Mouse (Mus musculus) forebrain, embryonic 14.5 days (tissue): ENCODE results near the gene Rsph6a. TPM values are rescaled to one million over a fixed set of nuclear protein-coding genes. Genes with fewer than 3 reads are reported as not detected.
A peak's percentile ranks its signal among the peaks of the same experiment; 100 is the strongest.
"Not testable (repeated sequence)": the region's sequence is repeated elsewhere in the genome, so short reads cannot be mapped to it uniquely, and the experiment has no call there.

Experiments used
- ATAC-seq: fragments of 200-750 bp; cut with Nextera tagmentation; 2 replicates; pipeline ENCODE4 v1.8.0; 2017; ENCODE audit warnings: mild to moderate bottlenecking, moderate library complexity
- DNase-seq: peaks from one replicate; pipeline ENCODE4 v3.0.0-alpha.2; 2015; ENCODE audit warnings: low spot score
- H3K27ac ChIP-seq: fragments of 300-500 bp; sonication (generic); 2 replicates; pipeline ENCODE4 v1.5.1; 2014; ENCODE audit warnings: low read depth, mild to moderate bottlenecking, control low read depth, low read length, moderate library complexity
- H3K27me3 ChIP-seq: fragments of 300-500 bp; sonication (generic); replicated peaks from 2 replicates; pipeline ENCODE4 v1.6.1; 2014; ENCODE audit warnings: low read length, control low read depth, mixed read lengths; ENCODE audit not compliant: control insufficient read depth, insufficient read depth
- H3K36me3 ChIP-seq: fragments of 300-500 bp; sonication (generic); 2 replicates; pipeline ENCODE4 v1.6.1; 2014; ENCODE audit warnings: low read length, control low read depth; ENCODE audit not compliant: control insufficient read depth, insufficient read depth
- H3K4me1 ChIP-seq: fragments of 300-500 bp; sonication (generic); 2 replicates; pipeline ENCODE4 v1.6.1; 2014; ENCODE audit warnings: antibody characterized with exemption, low read length, control low read depth; ENCODE audit not compliant: control insufficient read depth, insufficient read depth
- H3K4me2 ChIP-seq: fragments of 300-500 bp; sonication (generic); 2 replicates; pipeline ENCODE4 v1.6.1; 2014; ENCODE audit warnings: mild to moderate bottlenecking, control low read depth, low read length
- H3K4me3 ChIP-seq: fragments of 300-500 bp; sonication (generic); 2 replicates; pipeline ENCODE4 v1.5.1; 2014; ENCODE audit warnings: low read depth, low read length, control low read depth
- H3K9ac ChIP-seq: fragments of 300-500 bp; sonication (generic); 2 replicates; pipeline ENCODE4 v1.6.1; 2014; ENCODE audit warnings: mild to moderate bottlenecking, low read length, control low read depth, moderate library complexity
- H3K9me3 ChIP-seq: fragments of 300-500 bp; sonication (generic); replicated peaks from 2 replicates; pipeline ENCODE4 v1.6.1; 2016; ENCODE audit warnings: low read length, control low read depth, mixed read lengths; ENCODE audit not compliant: control insufficient read depth
- WGBS: fragments of 180-500 bp; shearing (Covaris S2); extraction: QIAGEN DNeasy Blood & Tissue Kit; methylation state at CpG from one replicate; pipeline ENCODE4 v1.1.7; 2014; 5-methylcytosine and 5-hydroxymethylcytosine counted together
- polyA plus RNA-seq: library from polyadenylated mRNA; unstranded; fragments of >200 nt; fragmentation: Nextera tagmentation; extraction: Ambion mirVana; gene quantifications from 2 replicates; pipeline ENCODE4 v1.2.1, GENCODE M21; 2014

Gene Rsph6a
- polyA plus RNA-seq, 1 experiment from 2014 or later = not detected

- ATAC-seq (no peak), DNase-seq (no peak)
- Histone ChIP-seq H3K27me3 (peaks cover 13% of the 10 kb centered on the region), H3K9ac (no peak overlapping the region), H3K4me1 (no peaks in the 10 kb centered on the region), H3K9me3 (no peaks in the 10 kb centered on the region), H3K4me3 (no peak overlapping the region), H3K4me2 (no peak overlapping the region), H3K36me3 (no peaks in the 10 kb centered on the region), H3K27ac (no peak overlapping the region)
- WGBS = 50% methylated on average over 3 of the region's 3 CpGs
Observed at GRCm38 (mm10) chr7:19069500-19069899, 15.0 kb downstream of the Rsph6a start.

GRCm38 (mm10) chr7:19071024-19071423, 16.5 kb downstream of the Rsph6a start:
- ATAC-seq, H3K27ac ChIP-seq, H3K36me3 ChIP-seq, H3K4me1 ChIP-seq, H3K4me3 ChIP-seq, DNase-seq, H3K4me2 ChIP-seq, H3K9ac ChIP-seq, H3K27me3 ChIP-seq, H3K9me3 ChIP-seq: not testable (repeated sequence)
- 51% methylated on average over 3 of the region's 3 CpGs for WGBS

- H3K4me3 ChIP-seq = no peak overlapping the region
- no peaks in the 10 kb centered on the region for H3K9me3 ChIP-seq
- no peak overlapping the region for H3K27ac ChIP-seq
- ATAC-seq (no peak), DNase-seq (no peak)
- peaks cover 9% of the 10 kb centered on the region for H3K36me3 ChIP-seq
- no peak overlapping the region for H3K9ac ChIP-seq
- H3K27me3 ChIP-seq = no peaks in the 10 kb centered on the region
- whole genome bisulfite sequencing = 86% methylated on average over 9 of the region's 9 CpGs
- H3K4me1 ChIP-seq = peaks cover 11% of the 10 kb centered on the region
- H3K4me2 ChIP-seq = no peak overlapping the region
Observed at GRCm38 (mm10) chr7:19073504-19073903, 19.0 kb downstream of the Rsph6a start.

GRCm38 (mm10) chr7:19074494-19074893, 20.0 kb downstream of the Rsph6a start:
- 95% methylated on average over 6 of the region's 6 CpGs for WGBS
- ATAC-seq (no peak), DNase-seq (no peak)
- Histone ChIP-seq H3K36me3 (peaks cover 19% of the 10 kb centered on the region), H3K9ac (no peak overlapping the region), H3K9me3 (no peaks in the 10 kb centered on the region), H3K27me3 (no peaks in the 10 kb centered on the region), H3K27ac (no peak overlapping the region), H3K4me3 (no peak overlapping the region), H3K4me2 (no peak overlapping the region), H3K4me1 (peaks cover 11% of the 10 kb centered on the region)

GRCm38 (mm10) chr7:19075231-19075630, 20.7 kb downstream of the Rsph6a start:
- H3K36me3 ChIP-seq = peaks cover 26% of the 10 kb centered on the region
- no peak overlapping the region; the same call in 1 of the 2 replicates for H3K27ac ChIP-seq
- ATAC-seq (no peak), DNase-seq (no peak)
- H3K27me3 ChIP-seq = no peaks in the 10 kb centered on the region
- H3K9me3 ChIP-seq = no peaks in the 10 kb centered on the region
- H3K4me2 ChIP-seq = peak overlapping the region; percentile 58
- H3K4me3 ChIP-seq = peak overlapping the region; percentile 97
- peak overlapping the region; percentile 29; the same call in 1 of the 2 replicates for H3K9ac ChIP-seq
- WGBS = 68% methylated on average over 5 of the region's 5 CpGs
- H3K4me1 ChIP-seq = peaks cover 11% of the 10 kb centered on the region

- H3K27me3 ChIP-seq = no peaks in the 10 kb centered on the region
- WGBS = 2% methylated on average over 64 of the region's 91 CpGs
- peak within 1 kb of the TSS; percentile 78 for H3K27ac ChIP-seq
- peak within 1 kb of the TSS; percentile 97 for H3K4me3 ChIP-seq
- H3K9me3 ChIP-seq = no peaks in the 10 kb centered on the region
- ATAC-seq (peak; percentile 99), DNase-seq (peak; percentile 100)
- peaks cover 34% of the 10 kb centered on the region for H3K36me3 ChIP-seq
- H3K9ac ChIP-seq = peak within 1 kb of the TSS; percentile 98
- peak within 1 kb of the TSS; percentile 91 for H3K4me2 ChIP-seq
- H3K4me1 ChIP-seq = peaks cover 11% of the 10 kb centered on the region
Observed at GRCm38 (mm10) chr7:19075723-19076585, 21.5 kb downstream of the Rsph6a start, which contains the start of gene Dmwd. Dmwd (plus strand) TSS chr7:19076227.

- Histone ChIP-seq H3K9me3 (no peaks in the 10 kb centered on the region), H3K4me1 (peaks cover 11% of the 10 kb centered on the region), H3K4me3 (peak overlapping the region; percentile 97), H3K4me2 (peak overlapping the region; percentile 91), H3K36me3 (peaks cover 40% of the 10 kb centered on the region), H3K9ac (peak overlapping the region; percentile 98), H3K27me3 (no peaks in the 10 kb centered on the region), H3K27ac (peak overlapping the region; percentile 78)
- DNase-seq = no peak
- ATAC-seq = no peak
- WGBS = 0% methylated on average over 22 of the region's 22 CpGs
Observed at GRCm38 (mm10) chr7:19076586-19076991, 22.1 kb downstream of the Rsph6a start.

GRCm38 (mm10) chr7:19077761-19078160, 23.3 kb downstream of the Rsph6a start:
- Histone ChIP-seq H3K4me1 (peaks cover 11% of the 10 kb centered on the region), H3K4me3 (no peak overlapping the region), H3K27me3 (no peaks in the 10 kb centered on the region), H3K36me3 (peaks cover 52% of the 10 kb centered on the region), H3K27ac (no peak overlapping the region), H3K9ac (no peak overlapping the region), H3K4me2 (peak overlapping the region; percentile 91), H3K9me3 (no peaks in the 10 kb centered on the region)
- 84% methylated on average over 14 of the region's 14 CpGs for WGBS
- ATAC-seq = no peak
- DNase-seq = no peak

GRCm38 (mm10) chr7:19078732-19079131, 24.2 kb downstream of the Rsph6a start:
- Histone ChIP-seq H3K9ac (no peak overlapping the region), H3K36me3 (peaks cover 59% of the 10 kb centered on the region)

More at GRCm38 (mm10) chr7:19078732-19079131, 24.2 kb downstream of the Rsph6a start:
- H3K27me3 ChIP-seq = no peaks in the 10 kb centered on the region
- peaks cover 11% of the 10 kb centered on the region for H3K4me1 ChIP-seq
- no peak overlapping the region for H3K27ac ChIP-seq
- DNase-seq (no peak), ATAC-seq (no peak)
- H3K4me3 ChIP-seq = no peak overlapping the region
- 91% methylated on average over 3 of the region's 3 CpGs for WGBS
- no peak overlapping the region for H3K4me2 ChIP-seq
- no peaks in the 10 kb centered on the region for H3K9me3 ChIP-seq
